Mouse (Mus musculus) urinary bladder, adult 2 months (tissue): Measurements from ENCODE around the gene Serf2. TPM values are rescaled to one million over a fixed set of nuclear protein-coding genes. Genes with fewer than 3 reads are reported as not detected.
"Not testable (repeated sequence)": the region's sequence is repeated elsewhere in the genome, so short reads cannot be mapped to it uniquely, and the experiment has no call there.

Experiments used
- DNase-seq: peaks from one replicate; pipeline ENCODE4 v3.0.0; 2022; ENCODE audit warnings: low spot score
- polyA plus RNA-seq: library from polyadenylated mRNA; depleted of rRNA; stranded (reverse); fragments of >200 nt; gene quantifications from 2 replicates; pipeline ENCODE4 v1.2.3, GENCODE M21; 2012

Serf2 gene
- polyA plus RNA-seq, 1 experiment: 503 TPM

DNA sequence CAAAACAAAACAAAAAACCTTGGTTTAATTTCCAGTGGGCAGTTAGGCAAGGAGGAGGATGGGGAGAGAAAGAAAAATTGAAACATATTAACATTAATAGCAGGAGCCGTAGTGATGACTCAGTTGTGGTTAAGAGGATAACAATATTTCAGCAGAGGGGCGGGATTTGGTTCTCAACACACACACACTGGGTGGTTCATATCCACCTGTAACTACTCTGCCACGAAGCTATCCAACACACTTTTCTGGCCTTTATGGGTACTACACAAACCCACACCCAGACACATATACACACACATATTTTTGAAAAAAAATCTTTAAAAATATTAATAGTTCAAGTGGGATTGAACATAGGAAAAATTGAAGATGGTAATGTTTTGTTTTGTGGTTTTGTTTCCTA, 2.0 kb upstream of the Serf2 start:
- no peak for DNase-seq

DNA sequence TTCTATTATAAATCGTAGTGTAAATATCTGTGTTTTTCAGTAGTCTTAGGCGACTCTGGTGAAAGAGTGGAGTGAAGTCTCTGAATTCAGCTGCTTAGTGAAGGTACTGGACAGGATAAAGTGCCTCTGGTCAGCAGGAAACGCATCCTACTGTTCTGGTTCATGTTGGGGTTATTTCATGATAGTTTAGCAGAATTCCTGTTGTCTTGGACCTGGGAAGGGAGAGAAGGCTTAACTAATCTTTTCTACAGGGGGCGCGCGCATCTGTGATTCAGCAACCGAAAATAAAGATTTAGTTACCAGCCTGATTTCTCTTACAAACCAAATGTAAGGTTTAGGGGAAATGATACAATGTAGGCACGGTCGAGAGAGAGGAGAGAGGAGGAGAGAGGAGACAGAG, 859 bp upstream of the Serf2 start:
- no peak for DNase-seq

DNA sequence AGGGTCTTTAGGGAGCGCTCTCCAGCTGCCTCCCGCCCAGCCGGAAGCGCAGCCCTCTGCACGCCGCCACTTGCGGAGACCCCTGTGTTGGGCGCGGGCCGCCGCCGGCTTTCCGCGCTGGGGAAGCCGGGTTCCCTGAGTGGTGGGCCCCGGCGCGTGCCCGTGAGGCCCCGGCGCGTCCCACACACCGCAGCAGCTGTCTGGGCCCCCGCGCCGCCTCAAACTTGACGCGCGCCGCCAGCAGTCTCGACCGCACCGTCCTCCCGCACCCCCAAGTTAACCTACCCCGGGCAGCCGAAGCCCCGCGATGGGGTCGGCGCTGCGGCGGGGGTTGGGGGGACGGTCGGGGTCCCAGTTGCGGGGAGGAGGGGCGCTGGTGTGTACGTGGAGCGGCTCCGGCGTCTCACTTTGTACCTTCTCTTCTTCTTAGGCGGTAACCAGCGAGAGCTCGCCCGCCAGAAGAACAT, 583 bp downstream of the Serf2 start:
- no peak for DNase-seq

DNA sequence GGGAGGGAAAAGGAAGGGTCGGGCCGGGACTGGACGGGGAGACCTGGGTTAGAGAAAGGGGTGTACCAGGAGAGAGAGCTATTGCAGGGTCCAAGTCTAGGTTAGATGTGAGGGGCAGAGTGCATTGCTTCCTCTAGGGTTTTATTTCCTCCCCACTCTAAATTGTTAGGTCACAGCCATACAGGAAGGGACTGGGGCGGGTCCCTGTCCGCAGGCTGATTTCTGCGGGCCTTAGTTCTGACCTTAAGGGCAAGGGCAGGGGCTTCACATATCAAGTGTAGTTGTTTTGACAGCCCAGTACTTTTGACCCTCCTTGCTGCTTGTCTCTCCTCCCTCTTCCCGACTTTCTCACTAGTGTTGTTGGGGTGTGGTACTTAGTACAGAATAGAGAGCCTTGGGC, 1.1 kb downstream of the Serf2 start:
- no peak for DNase-seq

GRCm38 (mm10) chr2:121452361-121452760, 3.4 kb downstream of the Serf2 start:
- no peak for DNase-seq

- no peak for DNase-seq
These were observed 4.0 kb downstream of the Serf2 start, which contains the start of gene Hypk for GRCm38 (mm10) chr2:121452990-121453389. TSS of gene Hypk (plus strand) at chr2:121453290.

GRCm38 (mm10) chr2:121453917-121454316, 4.9 kb downstream of the Serf2 start:
- no peak for DNase-seq

- no peak for DNase-seq
These were observed 6.5 kb downstream of the Serf2 start for GRCm38 (mm10) chr2:121455534-121455933.

GRCm38 (mm10) chr2:121456692-121457642, 8.0 kb downstream of the Serf2 start, which contains the start of gene Serinc4:
TSS of gene Serinc4 (minus strand) at chr2:121456781.
- DNase-seq: peak; percentile 72

DNA sequence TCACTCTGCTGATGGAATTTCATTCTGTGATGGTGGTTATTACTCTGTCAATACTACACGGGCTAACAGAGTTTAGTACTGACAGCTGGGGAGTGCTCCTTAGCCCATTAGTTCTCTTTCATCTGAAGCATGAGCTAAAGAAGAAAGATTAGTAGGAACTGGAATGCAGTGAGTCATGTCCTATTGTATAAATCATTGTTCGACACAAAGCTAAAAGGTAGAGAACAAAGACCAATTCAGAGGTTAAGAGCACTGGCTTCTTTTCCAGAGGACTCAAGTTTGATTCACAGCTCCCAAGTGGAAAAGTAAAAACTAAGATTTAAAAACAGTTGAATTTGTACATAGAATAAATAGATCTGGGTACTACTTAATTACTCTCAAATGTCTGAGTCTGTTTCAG, 11.1 kb downstream of the Serf2 start:
- no peak for DNase-seq

- DNase-seq: not testable (repeated sequence)
These were observed 20.0 kb downstream of the Serf2 start for GRCm38 (mm10) chr2:121468982-121469381.

- not testable (repeated sequence) for DNase-seq
These were observed 23.8 kb downstream of the Serf2 start for GRCm38 (mm10) chr2:121472783-121473182.

DNA sequence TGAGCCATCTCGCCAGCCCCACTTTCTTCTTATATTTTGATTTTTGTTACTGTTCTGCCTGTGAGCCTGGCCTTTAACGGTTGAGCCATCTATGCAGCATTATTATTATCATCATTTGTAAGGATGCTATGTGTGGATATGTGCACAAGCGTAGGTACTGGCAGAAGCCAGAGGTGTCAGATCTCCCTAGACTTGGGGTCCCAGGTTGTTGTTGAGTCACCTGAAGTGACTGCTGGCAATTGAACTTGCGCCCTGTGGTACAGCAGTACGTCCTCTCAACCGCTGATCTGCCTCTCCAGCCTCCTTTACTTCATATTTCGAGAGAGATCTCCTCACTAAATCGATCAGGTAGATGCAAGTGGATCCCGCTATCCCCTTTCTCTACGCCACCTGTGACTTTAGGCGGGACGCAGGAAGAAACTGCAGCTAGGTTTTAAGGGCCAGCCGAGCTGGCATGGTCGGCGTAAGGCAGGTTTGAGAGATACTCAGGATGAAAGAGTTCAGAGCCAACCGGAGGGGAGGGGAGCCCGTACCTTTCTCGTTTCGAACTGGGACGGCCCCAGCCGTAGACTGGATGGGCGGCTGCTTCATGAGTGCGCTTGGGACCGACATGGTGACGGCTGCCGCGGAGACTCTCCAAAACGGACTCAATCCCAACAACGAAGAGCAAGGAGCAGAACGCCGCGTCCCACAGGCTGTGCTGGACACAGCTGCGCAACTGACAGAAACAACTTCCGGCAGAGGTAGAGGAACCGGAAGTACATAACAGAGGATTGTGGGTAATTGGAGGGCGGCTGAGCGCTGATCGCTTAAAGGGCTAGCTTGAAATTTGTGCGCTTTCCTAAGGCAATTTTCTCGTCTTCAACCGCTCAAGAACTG, 24.5 kb downstream of the Serf2 start, which contains the start of gene Mfap1b:
Gene Mfap1b (minus strand): TSS at position 767 of the 879 bp plus-strand sequence.
- DNase-seq: peak; percentile 51

- no peak for DNase-seq
These were observed 25.2 kb downstream of the Serf2 start for GRCm38 (mm10) chr2:121474180-121474535.

DNA sequence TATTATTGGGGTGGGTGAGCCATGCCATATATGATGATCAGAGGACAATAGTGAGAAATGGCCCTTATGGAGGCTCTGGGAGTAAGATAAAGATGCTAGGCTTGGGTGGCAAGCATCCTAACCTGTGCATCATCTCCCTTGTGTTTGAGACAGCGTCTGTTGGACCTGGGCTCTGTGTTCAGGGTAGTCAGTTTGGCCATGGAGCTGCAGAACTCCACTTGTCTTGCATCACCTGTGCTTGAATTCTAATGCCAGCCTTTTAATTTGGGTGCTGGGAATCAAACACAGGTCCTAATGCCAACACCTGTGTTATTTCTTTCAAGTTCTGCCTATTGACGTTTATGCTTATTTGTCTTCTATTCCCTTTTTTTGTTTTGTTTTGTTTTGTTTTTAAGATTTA, 26.3 kb downstream of the Serf2 start:
- not testable (repeated sequence) for DNase-seq

DNA sequence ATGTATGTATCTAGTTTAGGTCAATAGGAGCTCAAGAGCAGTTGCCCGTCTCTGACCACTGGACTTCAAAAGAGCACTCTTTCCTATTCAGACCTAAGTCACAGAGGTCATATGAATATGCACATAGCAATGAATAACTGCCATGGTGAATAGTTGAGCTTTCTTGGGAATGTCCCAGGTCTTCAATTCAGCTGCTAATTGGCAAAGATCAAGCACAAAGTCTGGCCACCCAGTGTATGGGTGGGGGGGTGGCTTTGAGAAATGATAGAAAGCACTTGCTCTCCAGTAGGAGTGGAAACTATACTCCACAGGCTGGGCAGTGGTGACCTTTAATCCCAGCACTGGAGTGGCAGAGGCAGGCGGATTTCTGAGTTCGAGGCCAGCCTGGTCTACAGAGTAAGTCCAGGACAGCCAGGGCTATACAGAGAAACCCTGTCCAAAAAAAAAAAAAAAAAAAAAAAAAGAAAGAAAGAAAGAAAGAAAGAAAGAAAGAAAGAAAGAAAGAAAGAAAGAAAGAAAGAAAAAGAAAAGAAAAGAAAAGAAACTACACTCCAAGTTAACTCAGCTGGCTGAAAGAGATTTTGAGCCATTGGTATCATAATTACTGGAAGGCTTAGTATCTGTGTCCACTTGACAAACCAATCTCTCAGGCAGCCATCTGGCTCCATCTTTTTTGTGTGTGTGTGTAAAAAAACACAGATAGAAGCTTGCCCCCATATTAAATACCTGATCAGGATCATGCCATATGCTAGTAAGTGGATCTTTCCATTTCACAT, 28.7 kb downstream of the Serf2 start:
- no peak for DNase-seq

DNA sequence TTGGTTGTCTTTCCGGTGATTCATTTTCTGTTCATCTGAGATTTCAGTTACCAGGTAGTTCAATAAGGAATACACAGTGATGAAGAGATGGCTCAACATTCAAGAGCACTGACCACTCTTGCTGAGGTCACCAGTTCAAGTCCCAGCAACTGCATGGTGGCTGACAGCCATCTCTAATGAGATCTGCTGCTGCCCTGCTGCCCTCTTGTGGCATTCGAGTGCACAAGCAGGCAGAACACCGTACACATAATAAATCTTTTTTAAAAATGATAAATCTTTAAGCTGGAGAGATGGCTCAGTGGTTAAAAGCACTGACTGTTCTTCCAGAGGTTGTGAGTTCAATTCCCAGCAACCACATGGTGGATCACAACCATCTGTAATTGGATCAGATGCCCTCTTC, 31.5 kb downstream of the Serf2 start:
- DNase-seq: no peak

DNA sequence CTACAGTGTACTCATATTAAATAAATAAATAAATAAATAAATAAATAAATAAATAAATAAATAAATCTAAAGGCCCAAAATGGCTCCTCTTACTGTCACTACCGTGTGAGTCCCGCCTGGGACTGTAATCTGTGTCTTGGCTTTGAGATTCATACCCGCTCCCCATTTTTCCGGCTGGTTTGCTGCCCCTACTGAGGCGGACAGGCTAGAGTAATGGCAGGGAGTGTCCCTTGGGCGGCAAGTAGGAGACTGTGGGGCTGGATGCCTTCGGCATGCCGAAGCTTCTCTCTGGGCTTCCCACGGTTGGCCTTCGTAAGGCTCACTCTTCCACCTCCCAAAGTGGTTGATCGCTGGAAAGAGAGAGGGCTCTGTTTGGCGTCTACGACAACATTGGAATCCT, 31.9 kb downstream of the Serf2 start:
- not testable (repeated sequence) for DNase-seq

- no peak for DNase-seq
These were observed 34.6 kb downstream of the Serf2 start for GRCm38 (mm10) chr2:121483576-121483975.

GRCm38 (mm10) chr2:121484403-121484802, 35.4 kb downstream of the Serf2 start:
- not testable (repeated sequence) for DNase-seq

DNA sequence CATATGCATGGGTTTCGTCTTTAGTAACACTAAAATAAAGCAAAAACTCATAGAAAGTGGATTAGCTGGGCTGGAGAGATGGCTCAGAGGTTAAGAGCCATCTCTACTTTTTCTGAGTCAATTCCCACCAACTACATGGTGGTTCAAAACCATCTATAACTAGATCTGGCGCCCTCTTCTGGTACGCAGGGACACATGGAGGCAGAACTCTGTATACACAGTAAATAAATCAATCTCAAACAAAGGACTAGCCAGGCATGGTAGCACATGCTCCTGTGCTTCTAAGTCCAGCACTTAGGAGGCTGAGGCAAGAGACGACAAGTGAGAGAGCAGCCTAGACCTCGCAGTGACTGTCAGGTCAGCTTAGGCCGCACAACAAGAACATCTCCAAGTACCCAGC, 52.6 kb downstream of the Serf2 start:
- DNase-seq: not testable (repeated sequence)
